Mouse (Mus musculus) frontal cortex, postnatal 36 days (tissue): ENCODE measurements at regions not wholly inside any gene's neighbourhood (a gene's known extent, or its start where the extent isn't known, plus 50 kb on each side); places are given as distances from the start of the nearest gene placed in this dataset.
"Not testable (repeated sequence)": the region's sequence is repeated elsewhere in the genome, so short reads cannot be mapped to it uniquely, and the experiment has no call there.

ENCODE experiments used
- DNase-seq, 2 experiments: peaks; one replicate each; pipeline ENCODE4 v3.0.0; 2022; ENCODE audit warnings: low spot score in 2 of 2

GRCm38 (mm10) chr3:46771805-46772204, 323.8 kb upstream of the Pabpc4l start:
- no peak for DNase-seq

- DNase-seq: no peak
Measured at GRCm38 (mm10) chr3:46764939-46765338, 316.9 kb upstream of the Pabpc4l start.

- DNase-seq: peak in 1 of 2 experiments; percentile 19
Measured at GRCm38 (mm10) chr3:46758500-46758899, 310.5 kb upstream of the Pabpc4l start.

GRCm38 (mm10) chr3:46727679-46728078, 279.7 kb upstream of the Pabpc4l start:
- peak in 1 of 2 experiments; percentile 19 for DNase-seq

GRCm38 (mm10) chr3:46701649-46702048, 253.6 kb upstream of the Pabpc4l start:
- DNase-seq: no peak

GRCm38 (mm10) chr3:46687680-46688420, 239.8 kb upstream of the Pabpc4l start:
- DNase-seq: not testable (repeated sequence)
